Mouse (Mus musculus) kidney, postnatal 10 days (tissue): ENCODE measurements around the gene Slc20a1.
A peak's percentile ranks its signal among the peaks of the same experiment; 100 is the strongest.

ENCODE experiments used
- DNase-seq: peaks from one replicate; pipeline ENCODE4 v3.0.0; 2021; ENCODE audit warnings: mixed read lengths

Gene Slc20a1

DNA sequence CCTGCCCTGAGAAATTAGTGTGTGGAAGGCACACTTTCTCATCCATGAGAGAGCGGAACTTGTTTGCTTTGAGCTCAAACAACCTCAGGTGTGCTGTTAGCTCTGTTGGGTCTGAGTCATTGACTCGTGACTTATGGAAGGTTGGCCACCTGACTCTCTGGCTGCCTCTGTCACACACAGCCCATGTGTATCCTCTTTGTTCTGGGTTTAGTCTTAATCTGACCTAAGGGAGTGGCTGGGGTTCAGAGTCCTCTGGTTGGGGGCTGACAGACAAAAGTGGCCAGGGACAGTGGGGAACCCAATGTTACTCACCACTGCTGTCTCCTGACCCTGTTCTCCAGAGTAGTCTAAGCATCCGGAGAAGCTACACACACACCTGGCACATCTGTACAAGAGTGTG is 59.5 kb downstream of the Slc20a1 start:
- no peak for DNase-seq

DNA sequence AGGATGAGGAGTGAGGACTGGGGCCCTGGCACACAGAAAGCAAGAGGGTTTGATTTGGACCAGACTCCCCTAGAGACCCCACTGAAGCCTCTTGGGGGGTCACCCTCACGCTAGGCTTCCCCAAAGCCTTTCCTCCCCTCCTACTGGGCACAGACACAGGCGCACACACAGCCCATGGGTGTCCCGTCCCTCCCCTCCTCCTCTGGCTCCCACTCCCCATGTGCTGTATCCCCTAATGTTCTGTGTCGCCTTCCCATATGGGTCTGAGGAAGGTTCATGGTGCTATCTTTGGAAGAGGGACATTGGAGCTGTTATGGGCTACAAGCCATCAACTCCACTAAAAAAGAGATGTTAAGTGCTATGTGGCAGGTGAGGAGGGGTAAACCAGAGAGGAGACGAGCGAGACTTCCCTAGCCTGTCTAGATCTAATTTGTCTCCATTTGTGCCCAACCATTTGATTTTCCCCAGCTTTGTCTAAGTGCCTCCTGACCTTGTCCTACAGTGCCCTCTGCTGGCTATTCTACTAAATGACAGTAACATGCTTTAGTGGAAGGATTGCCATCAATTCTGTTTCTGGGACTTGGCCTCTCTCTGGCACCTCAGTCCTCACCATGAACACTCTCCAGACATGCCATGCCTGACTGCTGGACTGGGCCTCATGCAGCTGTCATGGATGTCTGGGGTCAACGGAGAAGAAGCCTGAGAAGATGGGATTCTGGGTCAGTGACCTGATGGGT is 60.1 kb downstream of the Slc20a1 start:
- peak; percentile 76 for DNase-seq

GRCm38 (mm10) chr2:129260646-129261045 is 62.1 kb downstream of the Slc20a1 start:
- DNase-seq, result no peak
